Mouse (Mus musculus): Measurements from ENCODE around the gene Melk.

DNA sequence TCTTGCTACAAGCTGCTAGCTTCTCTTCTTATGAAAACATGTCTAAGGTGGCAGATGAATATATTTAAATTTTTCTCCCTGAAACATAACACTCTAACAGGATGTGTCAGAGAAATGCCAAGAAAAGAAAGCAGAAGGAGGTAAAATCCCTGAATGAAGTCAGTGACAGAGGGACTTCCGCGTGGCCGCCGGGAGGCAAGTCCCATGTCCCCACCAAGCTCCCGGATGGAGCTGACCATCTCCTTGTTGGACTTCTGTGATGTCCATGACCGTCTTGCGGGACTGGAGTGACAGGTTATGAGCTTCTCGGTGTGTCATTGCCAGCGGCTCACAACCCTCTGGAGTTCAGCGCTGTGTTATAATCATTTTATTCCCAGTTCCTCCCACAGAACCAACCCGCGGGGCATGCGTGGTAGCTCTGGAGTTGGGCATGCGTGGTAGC, 31.3 kb upstream of the Melk start:
- TF ChIP-seq CTCF (IDR thresholded peaks at IDR 0.05; ENCODE audit: low read depth) (no peak), EP300 (optimal IDR thresholded peaks at IDR 0.05) (no peak)
